Comparison of ENCODE assay signal across 10 mouse cellular contexts in genomic region chr11:18014610-18015009, GRCm38 (mm10).
A peak's percentile ranks its signal among the peaks of the same experiment; 100 is the strongest.
DNase-seq lines count a peak whose midpoint lies in the region; ATAC-seq and TF ChIP-seq lines count a peak whose summit lies in the region.
"Had no signal": no experiment of that assay in that cellular context is flagged by ENCODE, and none has a peak within 500 bp of the region (broad histone marks: within the 10 kb centered on the region; RNA-seq: fewer than 3 reads in every experiment).

No protein-coding gene starts in this region.

- H3K4me2 ChIP-seq in CH12.LX (ENCODE audit: insufficient read depth, low read depth, poor library complexity, severe bottlenecking): peak overlapping the region; percentile 47; the same call in 1 of the 2 replicates
- no peak overlapping the region for H3K4me2 ChIP-seq in hindbrain, embryonic 11.5 days (replicated peaks; ENCODE audit: low read depth, low read length)
- H3K4me2 ChIP-seq in midbrain, embryonic 14.5 days (ENCODE audit: low read length): peak overlapping the region; percentile 29
- H3K4me2 ChIP-seq: heart, embryonic 15.5 days had no signal

- no peak for TF ChIP-seq RAD21 in CH12.LX (IDR thresholded peaks at IDR 0.05; ENCODE audit: low read depth, low read length)

- no peaks in the 10 kb centered on the region for H3K36me3 ChIP-seq in CH12.LX (replicated peaks in 1 of 2; ENCODE audit: control insufficient read depth in 1 of 2, insufficient read depth in 1 of 2, low read length in 1 of 2)
- no peaks in the 10 kb centered on the region for H3K36me3 ChIP-seq in hindbrain, embryonic 11.5 days (ENCODE audit: control insufficient read depth, insufficient read depth, low read length)
- no peaks in the 10 kb centered on the region for H3K36me3 ChIP-seq in midbrain, embryonic 14.5 days (ENCODE audit: control insufficient read depth, insufficient read depth, low read length)
- H3K36me3 ChIP-seq: heart, embryonic 15.5 days had no signal

- in situ Hi-C loops in CH12.LX (cut with MboI; ENCODE audit: low pct_ligation_motif_present, low pct_unique_long_range_greater_than_20kb, low sequenced_read_pairs): no loop called here

- no peak overlapping the region for H3K27ac ChIP-seq in CH12.LX (ENCODE audit: insufficient read depth, low read depth)
- no peak overlapping the region for H3K27ac ChIP-seq in hindbrain, embryonic 11.5 days (ENCODE audit: low read depth, low read length)
- H3K27ac ChIP-seq in midbrain, embryonic 14.5 days (replicated peaks; ENCODE audit: low read depth, low read length): no peak overlapping the region
- H3K27ac ChIP-seq: heart, embryonic 15.5 days; layer of hippocampus, adult 2 months had no signal

- 19% methylated on average over 9 of the region's 9 CpGs for WGBS in hindbrain, embryonic 11.5 days
- 9% methylated on average over 9 of the region's 9 CpGs for WGBS in midbrain, embryonic 14.5 days

- TF ChIP-seq EP300 in CH12.LX (IDR thresholded peaks at IDR 0.05; ENCODE audit: low read length): no peak

- no peak overlapping the region for H3K4me3 ChIP-seq in CH12.LX (replicated peaks in 1 of 3; ENCODE audit: low read depth in 2 of 3, low read length in 2 of 3, poor library complexity in 1 of 3)
- H3K4me3 ChIP-seq in hindbrain, embryonic 11.5 days (ENCODE audit: low read depth, low read length): no peak overlapping the region
- H3K4me3 ChIP-seq in midbrain, embryonic 14.5 days (replicated peaks; ENCODE audit: low read depth, low read length): no peak overlapping the region
- H3K4me3 ChIP-seq: heart, embryonic 15.5 days; layer of hippocampus, adult 2 months had no signal

- H3K9ac ChIP-seq in CH12.LX (ENCODE audit: insufficient read depth, low read depth): no peak overlapping the region
- H3K9ac ChIP-seq in hindbrain, embryonic 11.5 days (ENCODE audit: low read depth, low read length): no peak overlapping the region
- H3K9ac ChIP-seq in midbrain, embryonic 14.5 days (replicated peaks; ENCODE audit: low read length): no peak overlapping the region
- H3K9ac ChIP-seq: heart, embryonic 15.5 days had no signal

- H3K27me3 ChIP-seq in CH12.LX (replicated peaks): no peaks in the 10 kb centered on the region
- no peaks in the 10 kb centered on the region for H3K27me3 ChIP-seq in hindbrain, embryonic 11.5 days (ENCODE audit: control insufficient read depth, insufficient read depth, low read length)
- H3K27me3 ChIP-seq in midbrain, embryonic 14.5 days (ENCODE audit: control insufficient read depth, insufficient read depth, low read length): no peaks in the 10 kb centered on the region
- H3K27me3 ChIP-seq: heart, embryonic 15.5 days had no signal

- TF ChIP-seq POLR2A in CH12.LX (IDR thresholded peaks at IDR 0.05; ENCODE audit: low read depth, low read length): no peak

- H3K4me1 ChIP-seq in CH12.LX (ENCODE audit: control insufficient read depth in 1 of 2, insufficient read depth in 2 of 2): peaks cover 0 to 10% of the 10 kb centered on the region in 2 experiments; a peak in 2 of 4 replicates
- 0 out of 2 replicates have a peak, but pooled peaks cover 2% of the 10 kb centered on the region for H3K4me1 ChIP-seq in hindbrain, embryonic 11.5 days (replicated peaks; ENCODE audit: control insufficient read depth, insufficient read depth, low read length)
- H3K4me1 ChIP-seq in midbrain, embryonic 14.5 days (ENCODE audit: control insufficient read depth, insufficient read depth, low read length): peaks cover 9% of the 10 kb centered on the region; the same call in 1 of the 2 replicates

- dilution Hi-C loops in CH12.LX (cut with MboI; ENCODE audit: extremely low pct_ligation_motif_present, extremely low pct_unique_long_range_greater_than_20kb, low sequenced_read_pairs): no loop called here

- no peak for DNase-seq in CH12.LX (ENCODE audit: extremely low read depth)
- peak; percentile 2 for DNase-seq in brain, adult 2 months (ENCODE audit: low read depth, low spot score)
- DNase-seq in hindbrain, embryonic 11.5 days (ENCODE audit: low spot score): peak; percentile 50
- peak; percentile 64 for DNase-seq in midbrain, embryonic 14.5 days
- DNase-seq in ovary, postnatal 36 days (ENCODE audit: low spot score): no peak
- DNase-seq in gastrocnemius, postnatal 25 days: no peak
- DNase-seq in yolk sac, embryonic 10.5 days (ENCODE audit: low spot score): no peak
- DNase-seq: thymus, postnatal 36 days had no signal

- peak; percentile 55; the same call in 1 of the 2 replicates for ATAC-seq in hindbrain, embryonic 11.5 days (ENCODE audit: low FRiP score)
- ATAC-seq in midbrain, embryonic 14.5 days (ENCODE audit: low FRiP score, low TSS enrichment): peak; percentile 56; the same call in 1 of the 2 replicates

- no peaks in the 10 kb centered on the region for H3K79me2 ChIP-seq in CH12.LX (replicated peaks; ENCODE audit: control insufficient read depth, extremely low read depth, insufficient read depth, poor library complexity, severe bottlenecking)

- TF ChIP-seq CTCF in CH12.LX (conservative IDR thresholded peaks at IDR 0.05 in 1 of 2, IDR thresholded peaks at IDR 0.05 in 1 of 2; ENCODE audit: low read depth in 2 of 2, low read length in 2 of 2): no peak

- no peaks in the 10 kb centered on the region for H3K9me3 ChIP-seq in CH12.LX (replicated peaks; ENCODE audit: low read length)
- H3K9me3 ChIP-seq in hindbrain, embryonic 11.5 days (ENCODE audit: control insufficient read depth, low read length): no peaks in the 10 kb centered on the region
- no peaks in the 10 kb centered on the region for H3K9me3 ChIP-seq in midbrain, embryonic 14.5 days (ENCODE audit: control insufficient read depth, low read length)
- H3K9me3 ChIP-seq: heart, embryonic 15.5 days had no signal

TF ChIP-seq in CH12.LX, 34 proteins besides CTCF, POLR2A, EP300 and RAD21:
- no peak for TF ChIP-seq TCF12 (IDR thresholded peaks at IDR 0.05; ENCODE audit: low read depth, low read length)
- TF ChIP-seq CHD1 (IDR thresholded peaks at IDR 0.05; ENCODE audit: low read depth, low read length): no peak
- no peak for TF ChIP-seq RCOR1 (conservative IDR thresholded peaks at IDR 0.05; ENCODE audit: low read depth, low read length)
- TF ChIP-seq ZC3H11A (IDR thresholded peaks at IDR 0.05; ENCODE audit: low read depth, low read length): no peak
- no peak for TF ChIP-seq GABPA (IDR thresholded peaks at IDR 0.05; ENCODE audit: insufficient replicate concordance, low read depth, low read length)
- no peak for TF ChIP-seq TBP (conservative IDR thresholded peaks at IDR 0.05; ENCODE audit: low read depth, low read length)
- no peak for TF ChIP-seq ZMIZ1 (IDR thresholded peaks at IDR 0.05; ENCODE audit: low read depth, low read length)
- no peak for TF ChIP-seq BHLHE40 (IDR thresholded peaks at IDR 0.05; ENCODE audit: low read depth, low read length)
- no peak for TF ChIP-seq MXI1 (IDR thresholded peaks at IDR 0.05; ENCODE audit: low read depth, low read length)
- TF ChIP-seq CHD2 (IDR thresholded peaks at IDR 0.05; ENCODE audit: low read length): no peak
- TF ChIP-seq ZKSCAN1 (IDR thresholded peaks at IDR 0.05; ENCODE audit: borderline replicate concordance, low read depth, low read length): no peak
- no peak for TF ChIP-seq POLR2AphosphoS2 (IDR thresholded peaks at IDR 0.05; ENCODE audit: low read depth, low read length)
- no peak for TF ChIP-seq E2F4 (IDR thresholded peaks at IDR 0.05; ENCODE audit: insufficient replicate concordance, low read depth, low read length)

Comparison
In these comparisons a context has a peak if more than half of its experiments do, and no peak if none do; other contexts are left out.
1. DNase-seq: peak in brain, adult 2 months (single experiment), hindbrain, embryonic 11.5 days (single experiment) and midbrain, embryonic 14.5 days (single experiment); none in CH12.LX (single experiment), ovary, postnatal 36 days (single experiment), gastrocnemius, postnatal 25 days (single experiment) and yolk sac, embryonic 10.5 days (single experiment).